Mouse (Mus musculus) ovary, adult 18-20 months (tissue): ENCODE results near the gene Ncbp2.

Experiments used
- DNase-seq: peaks from one replicate; pipeline ENCODE4 v3.0.0; 2022; ENCODE audit warnings: low spot score, mixed read lengths

Ncbp2 gene

DNA sequence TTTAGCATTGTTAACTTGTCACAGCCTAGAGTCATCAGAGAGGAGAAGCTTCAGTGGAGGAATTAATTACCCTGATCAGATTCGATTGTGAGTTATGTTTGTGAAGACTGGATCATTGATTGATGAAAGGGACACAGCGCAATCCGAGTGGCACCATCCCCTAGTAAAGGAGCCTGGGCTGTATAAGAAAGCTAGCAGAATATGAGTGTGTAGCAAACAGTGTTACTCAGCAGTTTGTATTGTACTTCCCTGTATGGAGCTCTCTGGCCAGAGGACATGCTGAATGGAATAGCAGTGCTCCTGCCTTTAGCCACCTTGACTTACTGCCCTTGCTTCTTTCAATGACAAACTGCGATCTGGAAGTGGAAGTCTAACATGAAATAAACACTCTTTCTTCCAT, 62.0 kb downstream of the Ncbp2 start:
- no peak for DNase-seq
